Mouse (Mus musculus): Measurements from ENCODE around the gene Cd48.
"Not testable (repeated sequence)": the region's sequence is repeated elsewhere in the genome, so short reads cannot be mapped to it uniquely, and the experiment has no call there.

Gene Cd48

DNA sequence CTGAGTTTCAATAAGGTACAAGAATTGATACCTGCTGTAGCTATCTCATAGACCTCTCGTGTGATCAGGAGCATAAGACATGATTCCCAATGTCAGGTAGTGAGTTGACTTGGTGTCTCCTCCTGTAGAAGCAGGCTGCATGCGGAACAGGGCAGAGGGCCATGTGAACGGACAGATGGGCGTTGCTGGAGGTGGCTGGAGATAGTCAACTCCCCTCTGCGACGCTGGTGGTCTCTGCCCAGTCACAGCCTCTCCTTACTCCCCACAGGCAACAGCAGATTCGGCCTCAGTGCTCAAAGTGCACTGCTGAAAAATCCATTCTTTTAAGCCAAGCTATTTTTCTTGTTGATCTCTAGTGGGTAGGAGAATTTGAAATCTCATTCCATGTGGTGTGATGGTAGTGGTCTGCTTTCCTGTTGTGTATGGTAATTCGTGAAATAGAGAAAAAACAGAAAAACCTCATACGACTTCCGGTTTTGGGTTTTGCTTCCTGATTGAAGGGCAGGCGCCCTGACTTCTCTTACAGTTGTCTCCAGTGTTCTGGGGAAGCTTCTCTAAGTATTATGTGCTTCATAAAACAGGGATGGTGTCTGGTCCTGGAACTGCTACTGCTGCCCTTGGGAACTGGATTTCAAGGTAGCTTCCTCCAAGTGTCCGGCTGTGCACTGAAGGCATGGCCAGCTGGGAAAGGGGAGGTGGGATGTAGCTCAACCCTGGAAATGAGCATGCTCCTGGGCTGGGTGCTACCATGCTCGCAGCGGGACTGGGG lies at the start of gene Cd48:
TSS of gene Cd48 (plus strand) at position 479 of the 769 bp plus-strand sequence.
- no peak for DNase-seq (ENCODE audit: low spot score in 2 of 2)

DNA sequence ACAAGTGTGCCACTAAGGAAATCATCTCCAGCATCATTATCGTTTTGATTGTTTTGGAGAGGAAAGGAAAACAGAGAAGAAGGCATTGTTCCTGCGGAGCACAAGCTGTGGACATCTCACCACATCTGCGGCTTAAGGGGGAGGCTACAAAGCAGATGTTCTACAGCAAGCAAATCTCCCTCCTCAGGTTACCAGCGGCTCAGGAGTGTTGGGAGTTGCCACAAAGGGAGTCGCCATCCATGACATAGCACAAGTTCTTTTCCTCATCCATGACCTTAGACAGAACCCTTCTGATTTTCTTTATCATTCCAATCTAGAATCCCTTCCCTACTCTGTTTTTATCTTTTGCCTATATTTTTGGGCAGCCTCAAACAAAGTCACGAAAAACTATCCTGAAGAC lies 46.1 kb upstream of the Cd48 start:
- no peak for DNase-seq (ENCODE audit: low spot score in 2 of 2)

GRCm38 (mm10) chr1:171637101-171637500 lies 44.7 kb upstream of the Cd48 start:
- DNase-seq (ENCODE audit: low spot score in 2 of 2) = no peak

GRCm38 (mm10) chr1:171638686-171639085 lies 43.1 kb upstream of the Cd48 start:
- DNase-seq (ENCODE audit: low spot score in 2 of 2) = no peak

DNA sequence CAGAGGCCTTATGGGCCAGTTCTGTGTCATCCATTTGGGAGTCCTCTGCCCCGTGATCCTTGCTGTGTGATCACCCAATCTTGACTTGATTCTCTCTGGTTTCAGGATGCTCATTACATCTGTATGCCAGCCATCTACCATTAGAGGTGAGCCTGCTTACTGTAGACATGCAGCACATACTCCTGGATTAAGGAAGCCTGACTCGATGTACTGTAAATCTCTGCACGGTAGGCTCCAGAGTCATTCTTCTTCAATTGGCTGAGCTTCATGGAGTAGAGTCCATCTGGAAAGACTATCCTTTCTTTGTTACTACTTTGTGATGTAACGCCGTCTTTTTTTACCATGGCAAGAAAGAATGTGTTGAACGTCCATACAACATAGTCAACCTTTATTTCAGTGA lies 41.0 kb upstream of the Cd48 start:
- no peak for DNase-seq (ENCODE audit: low spot score in 2 of 2)

DNA sequence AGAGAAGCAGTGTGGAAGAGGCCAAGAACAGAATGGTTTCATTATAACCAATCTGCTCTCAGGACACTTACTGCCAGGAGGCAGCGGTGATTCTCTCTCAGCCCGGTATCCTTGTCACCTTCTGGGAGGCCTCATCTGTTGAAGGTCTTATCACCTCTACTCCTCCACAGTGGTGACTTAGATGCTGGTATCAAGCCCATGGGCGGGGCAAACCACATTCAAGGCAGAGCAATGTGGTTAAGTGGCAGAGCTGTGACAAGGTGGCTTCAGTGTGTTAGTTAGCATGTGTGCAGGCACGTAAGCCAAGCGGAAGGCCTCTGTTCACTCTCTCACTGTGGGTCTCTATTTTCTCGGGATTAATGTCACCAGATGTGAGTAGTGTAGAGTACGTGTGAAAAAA lies 38.2 kb upstream of the Cd48 start:
- DNase-seq (ENCODE audit: low spot score in 2 of 2) = no peak

DNA sequence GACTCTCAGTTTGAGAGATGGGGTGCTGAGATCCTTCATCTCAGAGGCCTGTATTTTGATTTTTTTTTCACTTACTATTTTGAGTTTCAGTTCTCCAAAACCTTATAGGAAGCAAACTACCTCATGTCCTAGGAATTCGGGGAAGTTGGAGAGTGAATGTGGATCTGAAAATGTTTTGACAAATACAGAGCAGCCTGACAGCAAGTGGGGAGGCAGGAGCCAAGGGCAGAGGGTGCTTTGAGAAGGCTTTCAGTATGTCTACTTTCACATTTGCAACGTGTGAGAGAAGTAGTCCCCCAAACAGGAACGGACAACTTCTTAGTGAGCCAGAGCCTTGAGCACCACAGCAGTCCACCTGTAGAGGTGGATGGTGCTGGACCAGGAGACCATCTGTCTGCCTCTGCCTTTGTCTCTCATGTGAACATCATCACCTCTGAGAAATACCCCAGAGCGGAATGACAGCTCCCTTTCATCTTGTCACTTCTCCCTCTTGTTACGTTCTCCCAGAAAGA lies 35.3 kb upstream of the Cd48 start:
- DNase-seq (ENCODE audit: low spot score in 2 of 2) = no peak

- DNase-seq (ENCODE audit: low spot score in 2 of 2) = no peak
These were observed 34.1 kb upstream of the Cd48 start for GRCm38 (mm10) chr1:171647716-171648115.

GRCm38 (mm10) chr1:171648840-171649239 lies 33.0 kb upstream of the Cd48 start:
- DNase-seq (ENCODE audit: low spot score in 2 of 2) = no peak

DNA sequence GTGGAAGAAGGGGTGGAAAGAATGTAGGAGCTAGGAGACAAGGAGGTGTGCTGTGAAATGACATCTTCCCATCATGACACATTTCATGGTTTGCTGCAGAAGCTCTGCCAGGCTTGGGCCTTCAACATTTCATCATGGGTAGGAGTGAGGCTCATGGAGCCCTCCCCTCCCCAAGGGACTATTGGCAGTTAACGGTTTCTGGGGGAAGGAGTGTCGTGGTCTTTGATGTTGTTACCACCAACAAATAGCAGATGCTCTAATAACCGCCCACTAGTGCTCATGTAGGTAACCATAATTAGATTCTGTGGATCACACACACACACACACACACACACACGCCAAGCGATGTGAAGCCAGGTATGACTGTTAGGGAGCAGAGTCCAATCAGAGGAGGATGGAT lies 29.1 kb upstream of the Cd48 start, which contains the start of gene Slamf7:
TSS of gene Slamf7 (minus strand) at position 302 of the 400 bp plus-strand sequence.
- no peak for DNase-seq (ENCODE audit: low spot score in 2 of 2)

GRCm38 (mm10) chr1:171658561-171658991 lies 23.2 kb upstream of the Cd48 start:
- DNase-seq (ENCODE audit: low spot score in 2 of 2) = no peak

DNA sequence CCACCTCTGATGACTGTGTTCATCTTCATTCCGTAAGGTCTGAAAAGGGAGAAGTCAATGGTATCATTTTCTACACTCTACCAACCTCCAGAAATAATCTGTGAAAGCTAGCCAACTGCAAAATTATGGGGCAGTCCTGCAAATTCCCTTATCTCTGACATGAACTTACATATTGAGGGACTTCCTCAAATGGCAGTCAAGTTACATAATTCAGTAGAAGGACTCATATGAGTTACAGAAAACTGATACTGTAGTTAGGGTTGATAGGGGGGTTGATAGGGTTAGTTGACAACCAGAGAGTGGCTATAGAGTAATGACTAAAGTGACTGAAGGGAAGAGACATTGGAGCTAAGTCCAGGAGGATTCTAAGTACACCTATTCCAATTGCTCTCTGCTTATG lies 21.4 kb upstream of the Cd48 start:
- no peak for DNase-seq (ENCODE audit: low spot score in 2 of 2)

- DNase-seq (ENCODE audit: low spot score in 2 of 2) = no peak
These were observed 20.3 kb upstream of the Cd48 start for GRCm38 (mm10) chr1:171661482-171661881.

GRCm38 (mm10) chr1:171663757-171664156 lies 18.1 kb upstream of the Cd48 start:
- no peak for DNase-seq (ENCODE audit: low spot score in 2 of 2)

DNA sequence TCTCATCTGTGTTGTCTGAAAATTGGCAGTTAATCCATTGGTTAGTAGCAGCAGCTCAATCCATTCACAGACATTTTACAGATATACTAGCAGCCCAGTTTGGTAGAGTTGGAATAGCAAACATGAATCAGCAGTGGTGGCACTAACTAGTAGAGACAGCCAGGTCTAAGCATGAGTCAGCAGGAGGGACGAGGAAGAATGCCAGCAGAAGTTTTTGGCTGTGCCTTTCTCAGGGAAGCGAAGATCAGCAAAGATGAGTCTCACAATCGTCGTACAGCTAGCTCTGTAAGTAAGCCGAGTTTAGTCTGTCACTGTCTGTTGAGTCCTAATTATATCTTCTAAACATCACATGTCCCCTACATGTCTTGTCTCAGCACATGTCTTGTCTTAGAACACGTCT lies 15.5 kb upstream of the Cd48 start:
- DNase-seq (ENCODE audit: low spot score in 2 of 2) = no peak

- no peak for DNase-seq (ENCODE audit: low spot score in 2 of 2)
These were observed 14.6 kb upstream of the Cd48 start for GRCm38 (mm10) chr1:171667160-171667559.

- DNase-seq (ENCODE audit: low spot score in 2 of 2) = not testable (repeated sequence)
These were observed 9.4 kb upstream of the Cd48 start for GRCm38 (mm10) chr1:171672451-171672850.

- no peak for DNase-seq (ENCODE audit: low spot score in 2 of 2)
These were observed 8.8 kb upstream of the Cd48 start for GRCm38 (mm10) chr1:171672854-171673475.

- DNase-seq (ENCODE audit: low spot score in 2 of 2) = no peak
These were observed 7.3 kb upstream of the Cd48 start for GRCm38 (mm10) chr1:171674467-171674866.

DNA sequence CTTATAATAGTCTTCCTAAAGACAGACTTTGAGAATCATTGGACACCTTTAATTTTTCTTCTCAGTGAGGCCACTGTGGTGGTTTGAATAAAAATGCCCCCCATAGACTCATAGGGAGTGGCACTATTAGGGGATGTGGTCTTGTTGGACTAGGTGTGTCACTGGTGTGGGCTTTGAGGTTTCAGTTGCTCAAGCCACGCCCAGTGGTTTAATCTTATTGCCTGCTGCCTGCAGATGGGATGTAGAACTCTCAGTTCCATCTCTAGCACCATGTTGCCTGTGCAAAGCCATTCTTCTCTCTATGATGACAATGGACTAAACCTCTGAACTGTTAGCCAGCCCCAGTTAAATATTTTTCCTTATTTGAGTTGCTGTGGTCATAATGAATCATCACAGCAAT lies 4.1 kb upstream of the Cd48 start:
- DNase-seq (ENCODE audit: low spot score in 2 of 2) = no peak

DNA sequence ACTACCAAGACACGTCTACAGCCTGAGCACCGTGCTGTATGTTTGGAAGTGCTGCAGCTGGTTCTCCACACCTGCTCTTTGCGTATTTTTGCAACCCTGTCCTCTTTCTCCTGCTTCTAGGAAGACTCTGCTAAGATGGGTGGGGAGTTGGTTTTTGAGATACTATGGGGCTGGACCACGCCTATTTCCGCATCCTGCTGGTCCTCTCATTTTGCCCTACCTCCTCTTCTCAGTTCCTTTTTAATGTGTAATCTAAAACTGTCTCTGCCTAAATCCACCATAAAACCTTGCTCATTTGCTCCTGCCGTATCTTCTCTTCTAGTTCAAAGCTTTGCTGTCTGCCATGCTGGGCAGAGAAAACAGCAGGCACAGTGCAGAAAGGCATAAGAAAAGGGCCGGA lies 800 bp upstream of the Cd48 start:
- peak in 1 of 2 experiments; percentile 24 for DNase-seq (ENCODE audit: low spot score in 2 of 2)

DNA sequence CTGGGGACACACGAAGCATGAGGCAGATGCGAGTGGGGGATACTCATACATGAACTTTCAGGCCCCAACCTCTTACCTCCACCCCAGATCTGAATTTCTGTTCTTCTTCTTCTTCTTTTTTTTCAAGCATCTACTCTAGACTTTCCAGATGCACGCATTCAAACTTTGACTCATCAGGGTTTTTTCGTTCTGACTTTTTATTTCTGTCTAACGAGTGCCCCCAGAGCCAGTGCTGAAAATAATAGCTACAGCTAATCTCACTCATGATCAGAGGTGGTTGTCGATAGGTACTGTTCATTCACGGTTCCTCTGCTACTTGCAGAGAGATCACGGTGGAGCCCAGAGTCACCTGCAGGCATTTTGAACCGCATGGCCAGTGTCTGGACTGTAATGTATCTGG lies 3.1 kb downstream of the Cd48 start:
- DNase-seq (ENCODE audit: low spot score in 2 of 2) = no peak

- DNase-seq (ENCODE audit: low spot score in 2 of 2) = no peak
These were observed 5.5 kb downstream of the Cd48 start for GRCm38 (mm10) chr1:171687320-171687719.

Data from spleen, postnatal 14 days (tissue).